Mouse (Mus musculus): Measurements from ENCODE around the gene Olfr311. TPM values are rescaled to one million over a fixed set of nuclear protein-coding genes. Genes with fewer than 3 reads are reported as not detected.

Gene Olfr311
- total and polyA plus RNA-seq, 3 experiments: not detected

DNA sequence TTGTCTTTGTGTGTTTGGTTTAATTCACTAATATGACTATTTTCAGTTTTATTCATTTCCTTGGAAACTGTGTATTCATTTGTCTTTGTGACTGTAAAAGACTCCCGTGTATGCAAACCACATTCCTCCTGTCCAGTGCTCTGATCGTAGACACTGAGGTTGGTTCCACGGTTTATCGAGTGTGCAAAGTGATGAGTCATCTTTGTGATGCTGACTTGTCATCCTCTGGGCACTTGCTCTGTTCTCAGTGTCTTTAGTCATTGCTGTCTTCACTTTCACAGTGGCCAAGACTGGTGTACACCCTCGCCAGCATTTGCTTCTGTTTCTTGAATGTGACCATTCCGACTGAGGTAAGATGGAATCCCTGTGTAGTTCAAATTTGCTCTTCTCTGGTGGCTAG, 48.4 kb upstream of the Olfr311 start:
- peaks cover 0 to 7% of the 10 kb centered on the region in 2 experiments; a peak in 2 of 4 replicates for H3K4me1 ChIP-seq (ENCODE audit: control insufficient read depth in 1 of 2, insufficient read depth in 2 of 2, low read length in 2 of 2)
- DNase-seq (ENCODE audit: low read depth, low spot score): peak; percentile 63
- TF ChIP-seq KAT2A (conservative IDR thresholded peaks at IDR 0.05; ENCODE audit: low read depth, low read length): no peak
- TF ChIP-seq MAZ (IDR thresholded peaks at IDR 0.05; ENCODE audit: low read depth, low read length): no peak
- no peak for TF ChIP-seq MYC (IDR thresholded peaks at IDR 0.05; ENCODE audit: low read depth, low read length)
- TF ChIP-seq MAFK (IDR thresholded peaks at IDR 0.05; ENCODE audit: borderline replicate concordance, low read depth, low read length): peak; percentile 81
- no peak for TF ChIP-seq ZNF384 (IDR thresholded peaks at IDR 0.05; ENCODE audit: low read depth, low read length)
- no peak for TF ChIP-seq USF2 (IDR thresholded peaks at IDR 0.05; ENCODE audit: borderline replicate concordance in 1 of 2, insufficient read depth in 1 of 2, low read depth in 1 of 2, low read length in 2 of 2)
- no peak for TF ChIP-seq POLR2AphosphoS2 (IDR thresholded peaks at IDR 0.05; ENCODE audit: low read length)
- no peak for TF ChIP-seq ZKSCAN1 (IDR thresholded peaks at IDR 0.05; ENCODE audit: low read depth, low read length)
- peaks cover under 1 to 3% of the 10 kb centered on the region in 2 experiments; a peak in 2 of 4 replicates for H3K27me3 ChIP-seq (ENCODE audit: control insufficient read depth in 1 of 2, insufficient read depth in 2 of 2, low read length in 2 of 2)
- no peak overlapping the region for H3K4me3 ChIP-seq (ENCODE audit: control insufficient read depth in 1 of 2, insufficient read depth in 1 of 2, low read depth in 2 of 2, low read length in 2 of 2)
- H3K36me3 ChIP-seq (ENCODE audit: control insufficient read depth in 1 of 2, insufficient read depth in 2 of 2, low read length in 2 of 2): peaks cover 0 to 5% of the 10 kb centered on the region in 2 experiments; a peak in 2 of 4 replicates
- H3K9me3 ChIP-seq (replicated peaks; ENCODE audit: insufficient read depth, low read length): no peaks in the 10 kb centered on the region
- no peak overlapping the region for H3K27ac ChIP-seq (ENCODE audit: control insufficient read depth, low read depth, low read length)
- no peaks in the 10 kb centered on the region for H3K79me2 ChIP-seq (ENCODE audit: control insufficient read depth, insufficient read depth, low read length, poor library complexity)
- no peak overlapping the region for H3K9ac ChIP-seq (ENCODE audit: control insufficient read depth, low read depth, low read length, poor library complexity, severe bottlenecking)

DNA sequence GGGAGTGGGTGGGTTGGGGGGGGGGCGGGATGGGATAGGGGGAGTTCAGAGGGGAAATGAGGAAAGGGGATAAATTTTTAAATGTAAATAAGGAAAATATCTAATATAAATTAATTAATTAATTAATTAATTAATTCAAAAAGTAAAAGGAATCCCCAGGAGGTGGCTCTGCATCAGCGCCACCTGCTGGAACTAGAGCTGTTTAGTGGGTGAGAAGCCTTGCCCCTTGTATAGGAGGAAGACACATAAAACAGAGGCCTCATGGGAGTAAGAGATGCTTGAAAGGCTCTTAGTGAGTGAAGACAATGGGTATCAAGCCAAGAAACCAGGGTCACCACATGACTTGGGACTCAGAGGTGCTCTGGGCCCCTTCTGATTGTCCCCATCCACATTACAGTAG, 43.2 kb upstream of the Olfr311 start:
- DNase-seq (ENCODE audit: low read depth, low spot score): peak; percentile 42
- Histone ChIP-seq H3K27ac (ENCODE audit: control insufficient read depth, low read depth, low read length) (no peak overlapping the region), H3K79me2 (ENCODE audit: control insufficient read depth, insufficient read depth, low read length, poor library complexity) (no peaks in the 10 kb centered on the region), H3K9me3 (replicated peaks; ENCODE audit: insufficient read depth, low read length) (no peaks in the 10 kb centered on the region), H3K4me3 (ENCODE audit: control insufficient read depth in 1 of 2, insufficient read depth in 1 of 2, low read depth in 2 of 2, low read length in 2 of 2) (no peak overlapping the region), H3K4me1 (ENCODE audit: control insufficient read depth in 1 of 2, insufficient read depth in 2 of 2, low read length in 2 of 2) (peaks cover 0 to under 1% of the 10 kb centered on the region in 2 experiments; a peak in 1 of 4 replicates), H3K36me3 (ENCODE audit: control insufficient read depth in 1 of 2, insufficient read depth in 2 of 2, low read length in 2 of 2) (peaks cover 0 to under 1% of the 10 kb centered on the region in 2 experiments; a peak in 2 of 4 replicates), H3K27me3 (ENCODE audit: control insufficient read depth in 1 of 2, insufficient read depth in 2 of 2, low read length in 2 of 2) (peaks cover 0 to 4% of the 10 kb centered on the region in 2 experiments; a peak in 3 of 4 replicates), H3K9ac (ENCODE audit: control insufficient read depth, low read depth, low read length, poor library complexity, severe bottlenecking) (no peak overlapping the region)
- TF ChIP-seq KAT2A (conservative IDR thresholded peaks at IDR 0.05; ENCODE audit: low read depth, low read length) (no peak), EP300 (IDR thresholded peaks at IDR 0.05; ENCODE audit: low read depth in 1 of 2, low read length in 2 of 2) (no peak), ZMIZ1 (IDR thresholded peaks at IDR 0.05; ENCODE audit: low read depth, low read length) (no peak), HCFC1 (IDR thresholded peaks at IDR 0.05; ENCODE audit: low read depth, low read length) (no peak), POLR2A (IDR thresholded peaks at IDR 0.05; ENCODE audit: control insufficient read depth in 1 of 2, insufficient read depth in 1 of 2, low read depth in 1 of 2, low read length in 2 of 2, poor library complexity in 1 of 2) (no peak), CTCF (IDR thresholded peaks at IDR 0.05 in 2 of 3, conservative IDR thresholded peaks at IDR 0.05 in 1 of 3; ENCODE audit: control insufficient read depth in 1 of 3, insufficient read depth in 1 of 3, low read depth in 2 of 3, low read length in 3 of 3, poor library complexity in 1 of 3, severe bottlenecking in 1 of 3) (peak; percentile 27 to 68 (median 51)), CHD1 (IDR thresholded peaks at IDR 0.05; ENCODE audit: low read depth, low read length) (no peak), USF1 (IDR thresholded peaks at IDR 0.05; ENCODE audit: low read depth, low read length) (no peak), TBP (IDR thresholded peaks at IDR 0.05; ENCODE audit: low read depth, low read length) (no peak), POLR2AphosphoS2 (IDR thresholded peaks at IDR 0.05; ENCODE audit: low read length) (no peak), JUND (IDR thresholded peaks at IDR 0.05; ENCODE audit: low read depth, low read length) (no peak), GABPA (IDR thresholded peaks at IDR 0.05; ENCODE audit: low read depth, low read length) (no peak), RAD21 (IDR thresholded peaks at IDR 0.05; ENCODE audit: low read depth, low read length) (peak; percentile 18), MEF2A (IDR thresholded peaks at IDR 0.05; ENCODE audit: extremely low read depth, insufficient replicate concordance, low read depth, low read length, poor library complexity, severe bottlenecking) (no peak), ZNF384 (IDR thresholded peaks at IDR 0.05; ENCODE audit: low read depth, low read length) (no peak), ELF1 (IDR thresholded peaks at IDR 0.05; ENCODE audit: low read depth, low read length) (no peak), BHLHE40 (IDR thresholded peaks at IDR 0.05; ENCODE audit: borderline replicate concordance, low read depth, low read length) (no peak), E2F4 (IDR thresholded peaks at IDR 0.05; ENCODE audit: borderline replicate concordance, low read depth, low read length) (no peak), CHD2 (IDR thresholded peaks at IDR 0.05; ENCODE audit: low read length) (no peak), TAL1 (IDR thresholded peaks at IDR 0.05; ENCODE audit: low read length) (no peak), MYB (IDR thresholded peaks at IDR 0.05; ENCODE audit: low read depth, low read length) (no peak), MXI1 (IDR thresholded peaks at IDR 0.05; ENCODE audit: low read depth, low read length) (no peak), SMC3 (IDR thresholded peaks at IDR 0.05; ENCODE audit: low read depth, low read length) (peak; percentile 51), RCOR1 (IDR thresholded peaks at IDR 0.05; ENCODE audit: low read depth, low read length) (no peak)

All from MEL (cell line).